Mouse (Mus musculus): Measurements from ENCODE around the gene Gm42906. TPM values are rescaled to one million over a fixed set of nuclear protein-coding genes. Genes with fewer than 3 reads are reported as not detected.

The Gm42906 gene
- polyA plus RNA-seq, 1 experiment: not detected

GRCm38 (mm10) chr5:151344737-151345136 lies 83.2 kb downstream of the Gm42906 start:
- H3K4me1 ChIP-seq (ENCODE audit: control insufficient read depth, insufficient read depth, low read length): no peaks in the 10 kb centered on the region
- H3K27ac ChIP-seq (ENCODE audit: insufficient read depth, low read length): no peak overlapping the region
- no peak overlapping the region for H3K4me3 ChIP-seq (ENCODE audit: insufficient read depth, low read length)
- TF ChIP-seq POLR2A (IDR thresholded peaks at IDR 0.05; ENCODE audit: extremely low read depth, insufficient read depth, low read length): no peak
- TF ChIP-seq CTCF (IDR thresholded peaks at IDR 0.05; ENCODE audit: extremely low read depth, insufficient read depth, low read length): no peak

DNA sequence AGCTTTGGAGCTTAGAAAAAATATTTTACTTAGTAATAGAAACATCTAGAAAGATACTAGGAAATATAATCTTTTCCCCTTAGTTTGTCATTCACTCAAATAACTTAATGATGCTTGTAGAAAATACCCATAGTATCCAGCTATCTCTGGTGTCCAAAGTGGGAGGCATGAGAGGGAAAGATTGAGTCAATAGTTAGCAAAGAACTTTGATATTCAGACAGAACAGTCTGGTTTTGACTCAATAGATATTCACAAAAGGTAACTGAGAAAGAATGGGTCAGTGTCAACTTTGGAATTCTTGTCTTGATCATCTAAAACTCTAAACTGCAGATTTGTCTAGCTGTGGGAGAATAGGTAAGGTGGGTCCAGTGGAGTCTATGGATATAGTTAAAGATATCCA lies 94.3 kb downstream of the Gm42906 start:
- no peak overlapping the region for H3K4me3 ChIP-seq (ENCODE audit: insufficient read depth, low read length)

DNA sequence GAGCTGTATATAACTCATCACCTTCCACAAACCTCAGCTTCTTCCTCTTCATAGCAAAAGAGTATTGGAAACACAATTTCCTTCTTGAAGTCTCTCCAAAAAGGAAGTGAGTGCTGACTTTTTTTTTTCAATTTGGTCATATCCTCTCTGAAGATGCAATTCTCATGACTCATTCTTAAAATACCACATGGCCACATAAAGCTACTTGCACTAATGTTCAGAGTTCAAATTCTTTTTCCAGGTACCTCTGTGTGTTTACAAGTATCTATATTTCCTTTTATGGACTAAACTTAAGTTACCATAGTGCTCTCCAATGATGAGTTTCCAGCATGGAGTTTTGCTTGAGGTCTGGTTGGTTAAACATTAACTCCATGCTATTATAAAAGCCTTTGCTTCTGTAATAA lies 94.8 kb downstream of the Gm42906 start:
- TF ChIP-seq CTCF (IDR thresholded peaks at IDR 0.05; ENCODE audit: extremely low read depth, insufficient read depth, low read length) (no peak), POLR2A (IDR thresholded peaks at IDR 0.05; ENCODE audit: extremely low read depth, insufficient read depth, low read length) (no peak)
- no peak overlapping the region for H3K27ac ChIP-seq (ENCODE audit: insufficient read depth, low read length)
- no peak overlapping the region for H3K4me3 ChIP-seq (ENCODE audit: insufficient read depth, low read length)

More for the DNA sequence above, 94.3 kb downstream of the Gm42906 start:
- Histone ChIP-seq H3K4me1 (ENCODE audit: control insufficient read depth, insufficient read depth, low read length) (no peaks in the 10 kb centered on the region), H3K27ac (ENCODE audit: insufficient read depth, low read length) (no peak overlapping the region)
- TF ChIP-seq POLR2A (IDR thresholded peaks at IDR 0.05; ENCODE audit: extremely low read depth, insufficient read depth, low read length): no peak
- no peak for TF ChIP-seq CTCF (IDR thresholded peaks at IDR 0.05; ENCODE audit: extremely low read depth, insufficient read depth, low read length)

DNA sequence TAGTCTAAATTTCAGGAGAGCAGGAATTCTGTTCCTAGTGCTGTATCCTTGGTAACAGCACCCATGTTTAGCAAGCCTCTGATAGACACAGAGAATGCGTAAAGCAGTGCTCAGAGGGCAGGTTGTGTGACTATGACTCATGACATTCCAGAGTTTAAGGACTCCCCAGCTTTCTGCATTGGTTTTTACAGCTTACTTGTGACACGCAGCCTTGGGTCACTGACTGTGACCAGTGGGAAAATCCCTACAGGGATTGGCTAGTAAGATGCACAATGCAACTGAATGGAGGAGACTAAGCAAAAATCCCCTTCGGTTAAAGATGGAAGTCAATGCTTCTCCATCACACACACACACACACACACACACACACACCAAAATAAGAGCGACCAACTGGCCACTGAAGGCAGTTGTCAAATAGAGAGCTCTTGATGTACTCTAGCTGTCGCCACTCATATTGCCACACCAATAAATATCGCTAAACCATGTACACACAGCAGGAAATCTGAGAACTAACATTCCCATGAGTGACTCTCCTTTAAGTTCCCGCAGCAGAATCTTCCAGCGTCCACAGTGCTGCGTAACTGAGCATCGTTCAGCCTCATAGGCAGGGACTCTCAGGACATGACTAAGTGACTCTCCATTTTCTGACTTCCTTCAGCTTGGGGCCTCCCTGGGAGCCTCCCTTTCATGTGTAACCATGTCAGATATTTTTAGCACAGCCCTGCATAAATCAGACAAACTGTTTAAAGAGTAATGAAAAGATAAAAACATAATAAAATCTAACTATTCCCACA lies 112.0 kb downstream of the Gm42906 start:
- H3K4me1 ChIP-seq (ENCODE audit: control insufficient read depth, insufficient read depth, low read length): no peaks in the 10 kb centered on the region
- TF ChIP-seq POLR2A (IDR thresholded peaks at IDR 0.05; ENCODE audit: extremely low read depth, insufficient read depth, low read length): no peak
- TF ChIP-seq CTCF (IDR thresholded peaks at IDR 0.05; ENCODE audit: extremely low read depth, insufficient read depth, low read length): no peak
- no peak overlapping the region for H3K4me3 ChIP-seq (ENCODE audit: insufficient read depth, low read length)
- no peak overlapping the region for H3K27ac ChIP-seq (ENCODE audit: insufficient read depth, low read length)

More for the DNA sequence above, 94.8 kb downstream of the Gm42906 start:
- no peaks in the 10 kb centered on the region for H3K4me1 ChIP-seq (ENCODE audit: control insufficient read depth, insufficient read depth, low read length)

- H3K4me1 ChIP-seq (ENCODE audit: control insufficient read depth, insufficient read depth, low read length): no peaks in the 10 kb centered on the region
- H3K27ac ChIP-seq (ENCODE audit: insufficient read depth, low read length): no peak overlapping the region
- no peak for TF ChIP-seq CTCF (IDR thresholded peaks at IDR 0.05; ENCODE audit: extremely low read depth, insufficient read depth, low read length)
- no peak overlapping the region for H3K4me3 ChIP-seq (ENCODE audit: insufficient read depth, low read length)
These were observed 127.7 kb downstream of the Gm42906 start for GRCm38 (mm10) chr5:151300286-151300685.

DNA sequence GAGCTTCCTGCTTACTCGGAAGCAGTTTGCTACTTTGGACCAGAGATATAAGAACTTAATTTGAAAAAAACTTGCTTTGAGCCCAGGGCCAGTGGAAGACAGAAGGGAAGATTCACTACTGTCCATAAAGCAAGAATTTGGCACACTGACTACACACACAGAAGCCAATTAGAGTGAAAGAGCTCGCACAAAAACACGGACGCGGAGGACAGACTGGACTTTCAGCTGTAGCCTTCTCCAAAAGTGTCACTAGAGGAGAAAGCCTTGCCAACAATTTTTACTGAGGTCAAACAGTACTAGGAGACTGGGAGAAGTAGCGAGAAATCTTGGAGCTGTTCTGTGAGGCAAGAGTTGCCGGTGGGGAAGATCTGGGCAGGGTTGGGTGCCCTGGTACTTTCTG lies 128.4 kb downstream of the Gm42906 start:
- TF ChIP-seq POLR2A (IDR thresholded peaks at IDR 0.05; ENCODE audit: extremely low read depth, insufficient read depth, low read length) (no peak), CTCF (IDR thresholded peaks at IDR 0.05; ENCODE audit: extremely low read depth, insufficient read depth, low read length) (no peak)
- Histone ChIP-seq H3K27ac (ENCODE audit: insufficient read depth, low read length) (no peak overlapping the region), H3K4me1 (ENCODE audit: control insufficient read depth, insufficient read depth, low read length) (no peaks in the 10 kb centered on the region), H3K4me3 (ENCODE audit: insufficient read depth, low read length) (no peak overlapping the region)

- no peak for TF ChIP-seq POLR2A (IDR thresholded peaks at IDR 0.05; ENCODE audit: extremely low read depth, insufficient read depth, low read length)
These were observed 129.6 kb downstream of the Gm42906 start for GRCm38 (mm10) chr5:151298371-151298770.

DNA sequence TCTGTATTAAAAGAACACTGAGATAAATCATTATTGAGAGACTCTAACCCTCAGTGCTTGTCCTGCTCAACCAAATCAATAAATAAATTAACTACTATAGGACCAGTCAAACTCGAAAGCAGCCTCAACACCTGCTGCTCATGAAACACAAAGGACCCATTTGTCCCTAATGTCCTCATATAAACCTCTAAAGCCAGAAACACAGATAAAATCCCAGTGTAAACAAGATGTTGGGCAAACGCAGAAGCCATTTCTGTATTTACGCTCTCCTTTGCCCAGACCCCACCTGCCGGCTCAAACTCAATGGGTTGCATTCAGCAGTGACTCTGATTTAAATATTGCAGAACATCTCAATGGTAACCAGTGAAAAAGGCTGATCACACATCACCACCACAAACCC lies 131.7 kb downstream of the Gm42906 start:
- Histone ChIP-seq H3K4me1 (ENCODE audit: control insufficient read depth, insufficient read depth, low read length) (no peaks in the 10 kb centered on the region), H3K27ac (ENCODE audit: insufficient read depth, low read length) (no peak overlapping the region)
- no peak for TF ChIP-seq CTCF (IDR thresholded peaks at IDR 0.05; ENCODE audit: extremely low read depth, insufficient read depth, low read length)
- TF ChIP-seq POLR2A (IDR thresholded peaks at IDR 0.05; ENCODE audit: extremely low read depth, insufficient read depth, low read length): no peak

More at GRCm38 (mm10) chr5:151298371-151298770, 129.6 kb downstream of the Gm42906 start:
- no peak overlapping the region for H3K4me3 ChIP-seq (ENCODE audit: insufficient read depth, low read length)
- H3K27ac ChIP-seq (ENCODE audit: insufficient read depth, low read length): no peak overlapping the region
- H3K4me1 ChIP-seq (ENCODE audit: control insufficient read depth, insufficient read depth, low read length): no peaks in the 10 kb centered on the region

GRCm38 (mm10) chr5:151293591-151293990 lies 134.4 kb downstream of the Gm42906 start:
- TF ChIP-seq POLR2A (IDR thresholded peaks at IDR 0.05; ENCODE audit: extremely low read depth, insufficient read depth, low read length): no peak
- TF ChIP-seq CTCF (IDR thresholded peaks at IDR 0.05; ENCODE audit: extremely low read depth, insufficient read depth, low read length): no peak
- H3K4me1 ChIP-seq (ENCODE audit: control insufficient read depth, insufficient read depth, low read length): no peaks in the 10 kb centered on the region
- H3K27ac ChIP-seq (ENCODE audit: insufficient read depth, low read length): no peak overlapping the region
- H3K4me3 ChIP-seq (ENCODE audit: insufficient read depth, low read length): no peak overlapping the region

More for the DNA sequence above, 131.7 kb downstream of the Gm42906 start:
- no peak overlapping the region for H3K4me3 ChIP-seq (ENCODE audit: insufficient read depth, low read length)

DNA sequence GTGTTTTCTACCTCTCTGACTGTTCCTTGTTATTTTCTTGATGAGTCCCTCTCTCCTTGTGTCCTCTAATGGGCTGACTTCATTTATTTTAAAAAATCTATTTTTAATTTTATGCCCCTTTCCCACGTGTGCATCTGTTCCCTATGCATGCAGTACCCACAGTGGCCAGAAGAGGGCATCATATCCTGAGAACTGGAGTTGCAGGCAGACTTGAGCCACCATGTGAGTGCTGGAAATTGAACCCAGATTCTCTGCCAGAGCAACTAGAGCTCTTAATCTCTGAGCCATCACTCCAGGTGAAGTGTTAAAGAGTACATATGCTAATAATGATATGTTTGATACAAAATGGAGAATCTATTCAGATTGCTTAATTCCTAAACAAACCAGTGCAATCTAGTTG lies 135.7 kb downstream of the Gm42906 start:
- Histone ChIP-seq H3K4me3 (ENCODE audit: insufficient read depth, low read length) (no peak overlapping the region), H3K27ac (ENCODE audit: insufficient read depth, low read length) (no peak overlapping the region), H3K4me1 (ENCODE audit: control insufficient read depth, insufficient read depth, low read length) (no peaks in the 10 kb centered on the region)
- TF ChIP-seq CTCF (IDR thresholded peaks at IDR 0.05; ENCODE audit: extremely low read depth, insufficient read depth, low read length) (peak; percentile 23; the same call in 1 of the 2 replicates), POLR2A (IDR thresholded peaks at IDR 0.05; ENCODE audit: extremely low read depth, insufficient read depth, low read length) (no peak)
